Comparison of ENCODE assay signal across 8 mouse cellular contexts in the genomic region with DNA sequence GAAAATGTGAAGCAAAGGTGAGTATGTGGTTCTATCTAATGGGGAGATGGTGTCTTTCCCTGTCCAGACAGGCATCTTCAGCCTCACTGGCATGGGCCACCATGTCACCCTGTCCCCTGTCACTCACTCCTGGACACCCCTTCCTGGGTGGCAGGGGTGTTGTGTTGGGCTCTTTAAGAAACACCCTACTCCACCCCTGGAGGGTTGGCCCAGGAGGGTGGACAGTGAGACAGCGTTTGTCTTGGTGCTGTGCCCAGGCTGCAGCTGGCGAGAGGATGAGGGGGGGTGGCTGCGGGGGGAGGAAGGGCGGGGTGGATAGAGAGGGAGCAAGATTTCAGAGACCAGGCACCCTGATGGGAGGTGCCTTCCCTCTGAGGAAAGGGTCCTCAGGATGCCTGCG. TPM values are rescaled to one million over a fixed set of nuclear protein-coding genes. Genes with fewer than 3 reads are reported as not detected.
DNase-seq lines count a peak whose midpoint lies in the region; ATAC-seq and TF ChIP-seq lines count a peak whose summit lies in the region.

No protein-coding gene starts in this region.

- no peaks in the 10 kb centered on the region for H3K27me3 ChIP-seq in testis, adult 2 months (ENCODE audit: control insufficient read depth, insufficient read depth, low read length)

- TF ChIP-seq CTCF in testis, adult 2 months (IDR thresholded peaks at IDR 0.05; ENCODE audit: control insufficient read depth, insufficient read depth, insufficient replicate concordance, low read depth, low read length), result no peak

- peak overlapping the region; percentile 39; the same call in 1 of the 2 replicates for H3K27ac ChIP-seq in testis, adult 2 months (ENCODE audit: control insufficient read depth, insufficient read depth, low read depth, low read length)

- no peaks in the 10 kb centered on the region for H3K36me3 ChIP-seq in testis, adult 2 months (ENCODE audit: control insufficient read depth, insufficient read depth, low read length)

- ATAC-seq in megakaryocyte-erythroid progenitor cell, adult 5-6 weeks (replicated peaks; ENCODE audit: low FRiP score, low TSS enrichment, poor library complexity, severe bottlenecking), result 0 out of 2 replicates have a peak, but pooled peaks have one; percentile 23

- no peak for DNase-seq in testis, postnatal 14 days (ENCODE audit: low spot score)
- DNase-seq in heart, adult 18-20 months, result peak; percentile 90 to 93
- peak; percentile 76 to 82 for DNase-seq in kidney, adult 8-10 months
- no peak for DNase-seq in B cell, adult 2 months
- no peak for DNase-seq in right cerebral cortex, adult 18-20 months
- DNase-seq in left cerebral cortex, adult 11 months (ENCODE audit: low spot score), result no peak

- peaks cover 16% of the 10 kb centered on the region for H3K4me1 ChIP-seq in testis, adult 2 months (ENCODE audit: control insufficient read depth, insufficient read depth, low read length)

- H3K4me3 ChIP-seq in testis, adult 2 months (ENCODE audit: control insufficient read depth, low read depth, low read length), result no peak overlapping the region

- no peak for TF ChIP-seq POLR2A in testis, adult 2 months (IDR thresholded peaks at IDR 0.05; ENCODE audit: control insufficient read depth, low read depth, low read length)

RNA-seq across cellular contexts. Expression of gene Tns2, which starts 5.1 kb away (rescaled TPM):
- polyA plus RNA-seq in testis, adult 2 months (2012; rRNA removed), result 6.5 and 6.9 TPM in 2 replicates
- 100 to 1,000 TPM; 109 to 123 TPM for total RNA-seq in heart, adult 18-20 months (2021)
- total RNA-seq in megakaryocyte-erythroid progenitor cell, adult 5-6 weeks (2014; fragmentation: Nextera tagmentation), result not detected in 2 replicates
- not detected in 2 replicates for total RNA-seq in megakaryocyte-erythroid progenitor cell, adult 5-6 weeks (2017)

RNA-seq across cellular contexts. Expression of gene Spryd3, which starts 30.7 kb away (rescaled TPM):
- polyA plus RNA-seq in testis, adult 2 months (2012; rRNA removed), result 42.1 and 46.6 TPM in 2 replicates
- total RNA-seq in heart, adult 18-20 months (2021), result 10 to 100 TPM; 14.4 to 15.3 TPM
- 19.6 and 21.5 TPM in 2 replicates for total RNA-seq in megakaryocyte-erythroid progenitor cell, adult 5-6 weeks (2014; fragmentation: Nextera tagmentation)
- 14.4 and 18.7 TPM in 2 replicates for total RNA-seq in megakaryocyte-erythroid progenitor cell, adult 5-6 weeks (2017)

RNA-seq across cellular contexts. Expression of gene Eif4b, which starts 31.8 kb away (rescaled TPM):
- polyA plus RNA-seq in testis, adult 2 months (2012; rRNA removed), result 75.6 and 75.9 TPM in 2 replicates
- total RNA-seq in heart, adult 18-20 months (2021), result 100 to 1,000 TPM; 151 to 167 TPM
- total RNA-seq in megakaryocyte-erythroid progenitor cell, adult 5-6 weeks (2014; fragmentation: Nextera tagmentation), result 328 and 355 TPM in 2 replicates
- 527 and 549 TPM in 2 replicates for total RNA-seq in megakaryocyte-erythroid progenitor cell, adult 5-6 weeks (2017)

RNA-seq across cellular contexts. Expression of gene Igfbp6, which starts 38.8 kb away (rescaled TPM):
- polyA plus RNA-seq in testis, adult 2 months (2012; rRNA removed), result 25.5 and 27.3 TPM in 2 replicates
- total RNA-seq in heart, adult 18-20 months (2021), result 10 to 100 TPM; 23.3 to 39.7 TPM
- total RNA-seq in megakaryocyte-erythroid progenitor cell, adult 5-6 weeks (2014; fragmentation: Nextera tagmentation), result not detected in 2 replicates
- not detected in 2 replicates for total RNA-seq in megakaryocyte-erythroid progenitor cell, adult 5-6 weeks (2017)

RNA-seq across cellular contexts. Expression of gene Soat2, which starts 45.0 kb away (rescaled TPM):
- polyA plus RNA-seq in testis, adult 2 months (2012; rRNA removed), result 0.12 and 0.14 TPM in 2 replicates
- not detected for total RNA-seq in heart, adult 18-20 months (2021)
- total RNA-seq in megakaryocyte-erythroid progenitor cell, adult 5-6 weeks (2014; fragmentation: Nextera tagmentation), result 12.8 and 15.4 TPM in 2 replicates
- 8.9 and 11.2 TPM in 2 replicates for total RNA-seq in megakaryocyte-erythroid progenitor cell, adult 5-6 weeks (2017)

Comparison
In these comparisons a context has a peak if more than half of its experiments do, and no peak if none do; other contexts are left out.
1. DNase-seq: peak in heart, adult 18-20 months (2 of 2) and kidney, adult 8-10 months (2 of 2); none in testis, postnatal 14 days (single experiment), B cell, adult 2 months (0 of 2), right cerebral cortex, adult 18-20 months (single experiment) and left cerebral cortex, adult 11 months (single experiment).
2. RNA of gene Tns2, which starts 5.1 kb away (total RNA-seq): 109 to 123 TPM in heart, adult 18-20 months; not detected in megakaryocyte-erythroid progenitor cell, adult 5-6 weeks; every median in the first group is over 100 times any median in the second.